Mouse (Mus musculus) cerebellum, adult 2 months (tissue): Measurements from ENCODE around the gene Gm17026. TPM values are rescaled to one million over a fixed set of nuclear protein-coding genes. Genes with fewer than 3 reads are reported as not detected.
"Not testable (repeated sequence)": the region's sequence is repeated elsewhere in the genome, so short reads cannot be mapped to it uniquely, and the experiment has no call there.

Experiments
- DNase-seq, 2 experiments: peaks; one replicate each; pipeline ENCODE4 v3.0.0; 2021
- H3K27ac ChIP-seq: fragments of 200-500 bp; 2 replicates; pipeline ENCODE4 v1.5.1; 2012; ENCODE audit warnings: low read length, control low read depth, inconsistent platforms; ENCODE audit not compliant: insufficient read depth
- H3K27me3 ChIP-seq: fragments of 200-500 bp; 2 replicates; pipeline ENCODE4 v1.6.1; 2012; ENCODE audit warnings: inconsistent platforms, mild to moderate bottlenecking, low read length, moderate library complexity; ENCODE audit not compliant: control insufficient read depth, insufficient read depth
- H3K4me1 ChIP-seq: fragments of 200-500 bp; 2 replicates; pipeline ENCODE4 v1.6.1; 2011; ENCODE audit warnings: low read length; ENCODE audit not compliant: control insufficient read depth, insufficient read depth
- H3K4me3 ChIP-seq: fragments of 200-500 bp; replicated peaks from 2 replicates; pipeline ENCODE3; 2011; ENCODE audit warnings: mild to moderate bottlenecking, low read depth, low read length, control low read depth; ENCODE audit not compliant: insufficient read depth
- WGBS: fragments of 180-500 bp; shearing (Covaris S2); methylation state at CpG from one replicate; pipeline ENCODE4 v1.1.7; 2018; 5-methylcytosine and 5-hydroxymethylcytosine counted together
- polyA plus RNA-seq: library from polyadenylated mRNA; depleted of rRNA; stranded (reverse); fragments of >200 nt; gene quantifications from 2 replicates; pipeline ENCODE4 v1.2.3, GENCODE M21; 2012; rRNA removed

Gene Gm17026
- not detected in 2 replicates for polyA plus RNA-seq

- not testable (repeated sequence) for H3K27ac ChIP-seq, H3K4me1 ChIP-seq, H3K4me3 ChIP-seq, H3K27me3 ChIP-seq, DNase-seq
- WGBS, result no CpG with 5 or more reads among the region's 3 CpGs
Measured at GRCm38 (mm10) chr14:42259948-42260347, at the start of gene Gm17026. TSS of gene Gm17026 (minus strand) at chr14:42260048.

DNA sequence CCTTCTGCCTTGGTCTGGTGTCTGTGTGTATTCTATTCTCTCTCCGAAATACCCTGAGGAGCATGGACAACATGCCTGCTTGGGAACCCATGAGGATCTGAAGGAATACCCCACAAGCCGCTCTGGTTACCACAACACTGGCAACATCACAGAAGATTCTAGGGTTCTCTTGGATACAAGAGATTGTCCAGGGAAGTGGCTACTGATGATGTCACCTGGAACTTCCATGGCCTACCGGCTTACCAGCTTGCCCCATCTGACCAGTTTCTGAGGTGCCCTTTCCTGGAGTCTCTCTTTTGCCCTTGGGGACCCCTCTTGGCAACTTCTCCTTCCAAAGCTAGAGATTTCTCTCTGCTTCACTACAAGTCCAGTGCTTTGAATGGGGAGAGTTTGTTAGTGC, 37.4 kb upstream of the Gm17026 start, which contains the start of gene Gm9611:
TSS of gene Gm9611 (minus strand) at position 101 of the 400 bp plus-strand sequence.
- DNase-seq, H3K4me3 ChIP-seq, H3K27me3 ChIP-seq, H3K27ac ChIP-seq, H3K4me1 ChIP-seq: not testable (repeated sequence)
- WGBS, result 80% methylated on average over 1 of the region's 3 CpGs

DNA sequence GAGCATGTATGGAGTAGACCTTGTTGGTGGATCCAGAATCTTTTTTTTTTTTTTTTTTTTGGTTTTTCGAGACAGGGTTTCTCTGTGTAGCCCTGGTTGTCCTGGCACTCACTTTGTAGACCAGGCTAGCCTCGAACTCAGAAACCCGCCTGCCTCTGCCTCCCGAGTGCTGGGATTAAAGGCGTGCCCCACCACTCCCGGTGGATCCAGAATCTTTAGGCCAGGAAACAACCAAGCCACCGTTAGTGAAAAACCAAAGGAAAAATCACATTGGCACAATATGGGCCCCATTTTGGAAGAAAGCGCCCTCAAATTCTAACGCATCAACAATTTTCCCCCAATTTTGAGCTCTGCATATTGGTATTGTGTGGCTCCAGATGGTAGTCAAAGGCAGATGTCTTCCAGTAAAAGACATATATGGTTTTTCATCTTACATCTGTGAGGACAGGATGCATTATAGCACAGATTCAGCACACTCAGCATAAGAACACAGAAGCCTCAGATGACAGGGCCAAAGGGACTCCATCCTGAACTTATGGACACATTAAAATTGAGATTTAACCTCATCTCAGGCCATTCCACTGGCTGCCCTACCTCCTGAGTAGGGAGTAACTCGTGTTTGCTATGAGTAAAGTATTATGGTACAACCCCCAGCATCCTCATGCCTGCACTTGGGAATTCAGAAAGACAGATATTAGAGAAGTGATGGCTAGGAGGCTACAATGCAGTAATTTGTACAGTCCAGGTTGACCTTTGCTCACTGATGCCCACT, 42.9 kb downstream of the Gm17026 start:
- H3K27ac ChIP-seq, DNase-seq, H3K27me3 ChIP-seq, H3K4me3 ChIP-seq, H3K4me1 ChIP-seq: not testable (repeated sequence)
- WGBS, result 75% methylated on average over 9 of the region's 10 CpGs

Other genes with a start within 250 kb of the Gm17026 start
- not detected in 2 replicates for gene Gm7951, start 142.7 kb downstream of the Gm17026 start, polyA plus RNA-seq
- gene Gm17027, start 97.4 kb downstream of the Gm17026 start, polyA plus RNA-seq, result not detected in 2 replicates
- not detected in 2 replicates for gene Gm3573, start 69.3 kb downstream of the Gm17026 start, polyA plus RNA-seq
- not detected in 2 replicates for gene Gm9611, start 37.3 kb upstream of the Gm17026 start, polyA plus RNA-seq
- not detected in 2 replicates for gene Gm7995, start 50.2 kb upstream of the Gm17026 start, polyA plus RNA-seq
- gene Gm8005, start 179.6 kb upstream of the Gm17026 start, polyA plus RNA-seq, result not detected in 2 replicates
- not detected in 2 replicates for gene Gm8011, start 203.8 kb upstream of the Gm17026 start, polyA plus RNA-seq
- not detected in 2 replicates for gene Gm8020, start 242.3 kb upstream of the Gm17026 start, polyA plus RNA-seq